Mouse (Mus musculus) C2C12 (cell line): ENCODE measurements at regions not wholly inside any gene's neighbourhood (a gene's known extent, or its start where the extent isn't known, plus 50 kb on each side); places are given as distances from the start of the nearest gene placed in this dataset.

Experiments used
- H3K27me3 ChIP-seq: one replicate; pipeline ENCODE4 v1.6.1; 2011; ENCODE audit not compliant: control insufficient read depth, insufficient read depth, insufficient read length
- H3K36me3 ChIP-seq: one replicate; pipeline ENCODE4 v1.6.1; 2011; ENCODE audit not compliant: control insufficient read depth, insufficient read depth
- H3K4me3 ChIP-seq: one replicate; pipeline ENCODE4 v1.5.1; 2011; ENCODE audit warnings: mild to moderate bottlenecking, control low read depth; ENCODE audit not compliant: poor library complexity, insufficient read depth, severe bottlenecking
- H3K79me2 ChIP-seq: one replicate; pipeline ENCODE4 v1.6.1; 2011; ENCODE audit not compliant: control insufficient read depth, insufficient read depth
- H3K79me3 ChIP-seq: one replicate; pipeline ENCODE4 v1.6.1; 2011; ENCODE audit warnings: low read depth, control low read depth
- H3ac ChIP-seq: one replicate; pipeline ENCODE3; 2011; ENCODE audit warnings: low read depth; ENCODE audit not compliant: control insufficient read depth, insufficient read length
- CEBPB ChIP-seq: IDR thresholded peaks from one replicate; pipeline ENCODE4 v1.6.1; 2011; ENCODE audit warnings: low read depth, mild to moderate bottlenecking, control low read depth, moderate library complexity
- CTCF ChIP-seq: IDR thresholded peaks from one replicate; pipeline ENCODE4 v1.5.1; 2011; ENCODE audit not compliant: control insufficient read depth, insufficient read depth, insufficient read length
- FOSL1 ChIP-seq: IDR thresholded peaks from one replicate; pipeline ENCODE4 v1.8.0; 2011; ENCODE audit warnings: mild to moderate bottlenecking, low read length; ENCODE audit not compliant: poor library complexity, insufficient read depth, severe bottlenecking
- MAX ChIP-seq: IDR thresholded peaks from one replicate; pipeline ENCODE4 v1.6.1; 2011; ENCODE audit warnings: mild to moderate bottlenecking, control low read depth
- MYOD1 ChIP-seq: IDR thresholded peaks from one replicate; pipeline ENCODE4 v1.6.1; 2011; ENCODE audit warnings: low read depth; ENCODE audit not compliant: control insufficient read depth, insufficient read length
- MYOG ChIP-seq: IDR thresholded peaks from one replicate; pipeline ENCODE4 v1.6.1; 2011; ENCODE audit not compliant: control insufficient read depth, insufficient read length; ENCODE audit errors: extremely low read depth
- USF1 ChIP-seq: IDR thresholded peaks from one replicate; pipeline ENCODE4 v1.6.1; 2011; ENCODE audit warnings: low read depth, mild to moderate bottlenecking, control low read depth, moderate library complexity

GRCm38 (mm10) chr1:112658960-112659359, 794.2 kb upstream of the Dsel start:
- Histone ChIP-seq H3K27me3 (no peaks in the 10 kb centered on the region), H3K36me3 (no peaks in the 10 kb centered on the region), H3K79me2 (no peaks in the 10 kb centered on the region), H3ac (no peak overlapping the region), H3K4me3 (no peak overlapping the region), H3K79me3 (no peaks in the 10 kb centered on the region)
- TF ChIP-seq CTCF = no peak
- peak; percentile 65 for TF ChIP-seq MYOD1

GRCm38 (mm10) chr1:112638342-112638741, 773.6 kb upstream of the Dsel start:
- H3K79me3 ChIP-seq = no peaks in the 10 kb centered on the region
- no peak overlapping the region for H3K4me3 ChIP-seq
- no peaks in the 10 kb centered on the region for H3K27me3 ChIP-seq
- TF ChIP-seq MYOG = no peak
- TF ChIP-seq MAX = no peak
- TF ChIP-seq MYOD1 = no peak
- no peak for TF ChIP-seq FOSL1
- no peak for TF ChIP-seq USF1
- no peak for TF ChIP-seq CTCF
- TF ChIP-seq CEBPB = no peak
- H3ac ChIP-seq = no peak overlapping the region
- no peaks in the 10 kb centered on the region for H3K36me3 ChIP-seq
- no peaks in the 10 kb centered on the region for H3K79me2 ChIP-seq
